Mouse (Mus musculus): ENCODE measurements around the gene Mical1. TPM values are rescaled to one million over a fixed set of nuclear protein-coding genes. Genes with fewer than 3 reads are reported as not detected.

The Mical1 gene
- polyA plus RNA-seq, 2 experiments from 2014 or later = 61.7 to 140 TPM

DNA sequence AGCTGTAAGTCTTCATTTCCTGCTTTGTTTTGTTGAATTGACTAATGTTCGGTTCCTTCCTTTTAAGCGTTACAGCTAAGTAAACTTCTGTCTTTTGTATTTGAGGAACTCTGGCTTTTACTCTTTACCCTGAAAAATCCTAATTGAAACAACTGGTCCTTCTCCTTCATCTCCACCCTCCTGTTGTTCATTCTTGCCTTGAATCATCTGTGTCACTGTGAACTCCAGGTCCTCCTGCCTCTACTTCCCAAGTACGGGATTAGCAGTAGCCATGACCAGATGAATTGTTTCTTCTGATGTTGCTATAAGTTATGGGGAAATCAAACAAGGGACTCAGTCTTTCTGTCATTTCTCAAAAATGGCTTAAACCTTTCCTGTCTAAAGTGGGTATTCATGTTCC lies 47.3 kb downstream of the Mical1 start:
- ATAC-seq = no peak

DNA sequence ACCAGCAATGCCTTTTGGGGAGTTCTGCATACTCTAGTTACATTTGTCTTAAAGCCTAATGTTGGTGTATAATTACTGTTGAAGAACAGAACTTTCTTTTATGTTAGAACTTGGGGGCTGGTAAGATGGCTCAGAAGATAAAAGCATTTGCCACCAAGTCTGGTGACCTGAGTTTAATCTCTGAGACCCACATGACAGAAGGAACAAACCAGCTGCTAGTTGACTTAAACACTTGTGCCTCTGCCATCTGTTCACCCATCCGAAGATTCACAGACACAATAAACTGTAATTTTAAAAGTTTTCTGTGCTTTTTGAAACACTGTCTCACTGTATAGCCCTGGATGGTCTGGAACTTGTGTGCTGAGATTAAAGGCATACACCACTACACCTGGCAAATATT lies 49.6 kb downstream of the Mical1 start:
- no peak for ATAC-seq

GRCm38 (mm10) chr10:41529972-41530371 lies 53.9 kb downstream of the Mical1 start:
- peak; percentile 84 for ATAC-seq

DNA sequence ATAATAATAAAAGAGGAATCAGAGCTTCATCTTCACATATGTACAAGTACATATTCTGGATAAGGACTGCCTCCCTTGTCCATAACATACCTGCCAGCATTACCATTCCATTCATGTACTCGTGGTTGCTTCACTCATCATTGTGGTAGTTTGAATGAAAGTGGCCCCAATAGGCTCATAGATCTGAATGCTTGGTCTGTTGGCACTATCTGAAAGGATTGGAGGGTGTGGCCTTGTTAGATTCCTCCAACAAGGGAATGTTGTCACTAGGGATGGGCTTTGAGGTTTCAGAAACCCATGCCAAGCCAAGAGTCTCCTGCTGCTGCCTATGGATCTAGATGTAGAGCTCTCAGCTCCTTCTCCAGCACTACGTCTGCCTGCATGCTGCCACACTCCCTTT lies 59.9 kb downstream of the Mical1 start:
- no peak for ATAC-seq

Other genes with a start within 250 kb of the Mical1 start
- gene Fig4, start 173.1 kb upstream of the Mical1 start, polyA plus RNA-seq (2017; shearing (Covaris generic)) = 10 to 100 TPM; 11.7 to 12.2 TPM
- not detected for gene Ak9, start 172.3 kb upstream of the Mical1 start, polyA plus RNA-seq (2017; shearing (Covaris generic))
- gene Zbtb24, start 25.9 kb upstream of the Mical1 start, polyA plus RNA-seq (2017; shearing (Covaris generic)) = 10 to 100 TPM; 27.5 to 35.8 TPM
- gene Smpd2, start 14.1 kb downstream of the Mical1 start, polyA plus RNA-seq (2017; shearing (Covaris generic)) = 10 to 100 TPM; 34.8 to 42.2 TPM
- gene Ppil6, start 14.1 kb downstream of the Mical1 start, polyA plus RNA-seq (2017; shearing (Covaris generic)) = not detected
- 100 to 1,000 TPM; 207 to 236 TPM for gene Cd164, start 43.1 kb downstream of the Mical1 start, polyA plus RNA-seq (2017; shearing (Covaris generic))
- 1 to 10 TPM; 1.5 to 1.6 TPM for gene Ccdc162, start 240.3 kb downstream of the Mical1 start, polyA plus RNA-seq (2017; shearing (Covaris generic))